Mouse (Mus musculus) layer of hippocampus, adult 8-10 months (tissue): ENCODE measurements at regions not wholly inside any gene's neighbourhood (a gene's known extent, or its start where the extent isn't known, plus 50 kb on each side); places are given as distances from the start of the nearest gene placed in this dataset.

ENCODE experiments used
- DNase-seq, 2 experiments: peaks; one replicate each; pipeline ENCODE4 v3.0.0; 2022; ENCODE audit warnings: low spot score in 2 of 2

GRCm38 (mm10) chr9:101807249-101807648 lies 54.4 kb upstream of the 9630041A04Rik start:
- peak in 1 of 2 experiments; percentile 15 for DNase-seq

- no peak for DNase-seq
Observed at GRCm38 (mm10) chr9:101796718-101797117, 64.9 kb upstream of the 9630041A04Rik start.

- DNase-seq: no peak
Observed at GRCm38 (mm10) chr9:101796063-101796462, 65.6 kb upstream of the 9630041A04Rik start.

- DNase-seq: no peak
Observed at GRCm38 (mm10) chr9:101795436-101795835, 66.2 kb upstream of the 9630041A04Rik start.

GRCm38 (mm10) chr9:101790936-101791335 lies 70.7 kb upstream of the 9630041A04Rik start:
- DNase-seq: no peak

- no peak for DNase-seq
Observed at GRCm38 (mm10) chr9:101740949-101741605, 120.6 kb upstream of the 9630041A04Rik start.

- DNase-seq: peak; percentile 7 to 11
Observed at GRCm38 (mm10) chr9:101739322-101739721, 122.3 kb upstream of the 9630041A04Rik start.

GRCm38 (mm10) chr9:101734271-101734670 lies 127.4 kb upstream of the 9630041A04Rik start:
- no peak for DNase-seq

GRCm38 (mm10) chr9:101733611-101734225 lies 127.9 kb upstream of the 9630041A04Rik start:
- DNase-seq: no peak

GRCm38 (mm10) chr9:101730136-101730535 lies 131.5 kb upstream of the 9630041A04Rik start:
- no peak for DNase-seq

GRCm38 (mm10) chr9:101717911-101718310 lies 143.7 kb upstream of the 9630041A04Rik start:
- no peak for DNase-seq

GRCm38 (mm10) chr9:101716326-101716725 lies 145.3 kb upstream of the 9630041A04Rik start:
- DNase-seq: no peak

GRCm38 (mm10) chr9:101714805-101715204 lies 146.8 kb upstream of the 9630041A04Rik start:
- no peak for DNase-seq

- DNase-seq: no peak
Observed at GRCm38 (mm10) chr9:101710611-101711071, 151.0 kb upstream of the 9630041A04Rik start.

GRCm38 (mm10) chr9:101700368-101700767 lies 161.3 kb upstream of the 9630041A04Rik start:
- DNase-seq: no peak

- no peak for DNase-seq
Observed at GRCm38 (mm10) chr9:101694054-101694453, 167.6 kb upstream of the 9630041A04Rik start.

- DNase-seq: no peak
Observed at GRCm38 (mm10) chr9:101691336-101691735, 170.3 kb upstream of the 9630041A04Rik start.

GRCm38 (mm10) chr9:101690916-101691315 lies 170.7 kb upstream of the 9630041A04Rik start:
- DNase-seq: no peak

- DNase-seq: no peak
Observed at GRCm38 (mm10) chr9:101690402-101690861, 171.2 kb upstream of the 9630041A04Rik start.

GRCm38 (mm10) chr9:101689532-101690401 lies 171.9 kb upstream of the 9630041A04Rik start:
- peak; percentile 85 to 94 for DNase-seq

GRCm38 (mm10) chr9:101687226-101687625 lies 174.4 kb upstream of the 9630041A04Rik start:
- DNase-seq: no peak

- DNase-seq: no peak
Observed at GRCm38 (mm10) chr9:101677563-101677962, 184.1 kb upstream of the 9630041A04Rik start.
